8 mouse cellular contexts compared by ENCODE assay signal in the genomic region with DNA sequence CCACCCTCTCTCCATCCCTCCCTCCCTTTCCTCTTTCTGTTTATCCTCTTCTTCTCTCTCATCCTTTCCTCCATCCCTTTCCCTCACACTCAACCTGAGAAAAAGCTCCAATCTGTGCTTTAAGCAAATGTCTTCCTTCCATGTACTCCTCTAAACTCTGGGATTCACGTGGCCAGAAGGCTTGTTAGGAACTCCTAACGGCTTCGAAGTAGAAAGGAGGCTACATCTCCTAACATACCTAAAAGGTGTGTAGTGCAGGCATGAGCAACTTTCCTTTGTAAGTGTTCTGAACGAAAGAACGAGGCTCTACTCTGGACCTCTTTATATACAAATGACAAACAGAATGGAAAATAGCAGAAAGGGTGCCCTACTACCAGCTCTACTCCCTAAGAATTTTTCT. TPM values are rescaled to one million over a fixed set of nuclear protein-coding genes. Genes with fewer than 3 reads are reported as not detected.
A peak's percentile ranks its signal among the peaks of the same experiment; 100 is the strongest.
DNase-seq lines count a peak whose midpoint lies in the region; ATAC-seq and TF ChIP-seq lines count a peak whose summit lies in the region.

No protein-coding gene starts in this region.

- WGBS in kidney, embryonic 16.5 days = 9% methylated on average over 5 of the region's 5 CpGs
- WGBS in hindbrain, embryonic 15.5 days = 20% methylated on average over 5 of the region's 5 CpGs
- 8% methylated on average over 5 of the region's 5 CpGs for WGBS in neural tube, embryonic 12.5 days

- H3K4me1 ChIP-seq in kidney, embryonic 16.5 days (ENCODE audit: insufficient read depth, low read length) = peaks cover 24% of the 10 kb centered on the region
- H3K4me1 ChIP-seq in embryonic fibroblast, embryonic 13.5 days (ENCODE audit: control insufficient read depth, insufficient read depth, low read length) = peaks cover 1% of the 10 kb centered on the region; the same call in 1 of the 2 replicates
- peaks cover 30% of the 10 kb centered on the region for H3K4me1 ChIP-seq in hindbrain, embryonic 15.5 days (replicated peaks)
- H3K4me1 ChIP-seq in neural tube, embryonic 12.5 days = peaks cover 35% of the 10 kb centered on the region

- H3K4me3 ChIP-seq in kidney, embryonic 16.5 days (ENCODE audit: low read length) = peak overlapping the region; percentile 83
- peak overlapping the region; percentile 37 for H3K4me3 ChIP-seq in embryonic fibroblast, embryonic 13.5 days (ENCODE audit: insufficient read depth, low read length)
- H3K4me3 ChIP-seq in hindbrain, embryonic 15.5 days = peak overlapping the region; percentile 68
- H3K4me3 ChIP-seq in neural tube, embryonic 12.5 days = peak overlapping the region; percentile 82

- no peak for TF ChIP-seq CTCF in embryonic fibroblast, embryonic 13.5 days (IDR thresholded peaks at IDR 0.05; ENCODE audit: borderline replicate concordance, insufficient read depth, low read length)

- no peak for DNase-seq in kidney, postnatal 36 days
- DNase-seq in cerebellum, postnatal 4 days (ENCODE audit: low spot score in 2 of 2) = no peak
- no peak for DNase-seq in cerebellum, adult 18-20 months
- DNase-seq in adrenal gland, postnatal 25 days = no peak

- no peaks in the 10 kb centered on the region for H3K9me3 ChIP-seq in kidney, embryonic 16.5 days (ENCODE audit: low read length)
- no peaks in the 10 kb centered on the region for H3K9me3 ChIP-seq in hindbrain, embryonic 15.5 days
- no peaks in the 10 kb centered on the region for H3K9me3 ChIP-seq in neural tube, embryonic 12.5 days

- H3K27me3 ChIP-seq in kidney, embryonic 16.5 days (ENCODE audit: insufficient read depth, low read length) = no peaks in the 10 kb centered on the region; the same call in 1 of the 2 replicates
- H3K27me3 ChIP-seq in hindbrain, embryonic 15.5 days = 0 out of 2 replicates have a peak, but pooled peaks cover 4% of the 10 kb centered on the region
- H3K27me3 ChIP-seq in neural tube, embryonic 12.5 days (replicated peaks) = no peaks in the 10 kb centered on the region; the same call in 1 of the 2 replicates

- H3K36me3 ChIP-seq in kidney, embryonic 16.5 days (ENCODE audit: insufficient read depth, low read length) = no peaks in the 10 kb centered on the region
- no peaks in the 10 kb centered on the region for H3K36me3 ChIP-seq in hindbrain, embryonic 15.5 days
- no peaks in the 10 kb centered on the region for H3K36me3 ChIP-seq in neural tube, embryonic 12.5 days

- peak overlapping the region; percentile 68 for H3K9ac ChIP-seq in kidney, embryonic 16.5 days (replicated peaks; ENCODE audit: low read length)
- peak overlapping the region; percentile 46 for H3K9ac ChIP-seq in hindbrain, embryonic 15.5 days
- peak overlapping the region; percentile 97 for H3K9ac ChIP-seq in neural tube, embryonic 12.5 days

- H3K27ac ChIP-seq in kidney, embryonic 16.5 days (ENCODE audit: low read length) = peak overlapping the region; percentile 99; the same call in 1 of the 2 replicates
- H3K27ac ChIP-seq in embryonic fibroblast, embryonic 13.5 days (ENCODE audit: insufficient read depth, low read length) = peak overlapping the region; percentile 30; the same call in 1 of the 2 replicates
- H3K27ac ChIP-seq in hindbrain, embryonic 15.5 days (replicated peaks) = peak overlapping the region; percentile 97
- no peak overlapping the region for H3K27ac ChIP-seq in neural tube, embryonic 12.5 days

- H3K4me2 ChIP-seq in kidney, embryonic 16.5 days (replicated peaks; ENCODE audit: low read depth, low read length) = peak overlapping the region; percentile 78
- H3K4me2 ChIP-seq in hindbrain, embryonic 15.5 days = peak overlapping the region; percentile 73
- H3K4me2 ChIP-seq in neural tube, embryonic 12.5 days (replicated peaks) = peak overlapping the region; percentile 87

- no peak for ATAC-seq in kidney, embryonic 16.5 days (ENCODE audit: low FRiP score, low TSS enrichment)
- ATAC-seq in hindbrain, embryonic 15.5 days (ENCODE audit: low FRiP score, low read depth) = no peak
- ATAC-seq in neural tube, embryonic 12.5 days (ENCODE audit: low FRiP score, low read depth) = no peak

- TF ChIP-seq POLR2A in embryonic fibroblast, embryonic 13.5 days (IDR thresholded peaks at IDR 0.05; ENCODE audit: low read depth, low read length) = no peak

RNA-seq across cellular contexts. Expression of a gene that starts 7.1 kb away (rescaled TPM):
- 72.6 and 90.3 TPM in 2 replicates for polyA plus RNA-seq in kidney, embryonic 16.5 days (2015; fragmentation: Nextera tagmentation; extraction: Ambion mirVana)
- 46.7 and 65.5 TPM in 2 replicates for polyA plus RNA-seq in embryonic fibroblast, embryonic 13.5 days (2011; ENCODE audit: insufficient read length, low read depth, missing spikeins)
- polyA plus RNA-seq in hindbrain, embryonic 15.5 days (2015; fragmentation: Nextera tagmentation; extraction: Ambion mirVana) = 139 and 140 TPM in 2 replicates
- polyA plus RNA-seq in neural tube, embryonic 12.5 days (2016; fragmentation: Nextera tagmentation; extraction: Ambion mirVana) = 108 and 120 TPM in 2 replicates
- 258 and 277 TPM in 2 replicates for total RNA-seq in adrenal gland, postnatal 25 days (2021)

Comparison
In these comparisons a context has a peak if more than half of its experiments do, and no peak if none do; other contexts are left out.
1. H3K9ac ChIP-seq: peak in every context shown above with its lines; median percentile 97 in neural tube, embryonic 12.5 days; 68 in kidney, embryonic 16.5 days; 46 in hindbrain, embryonic 15.5 days.